Mouse (Mus musculus) small intestine, adult 2 months (tissue): Measurements from ENCODE around the gene Cipc.

ENCODE experiments used
- CTCF ChIP-seq: fragments of 200-500 bp; IDR thresholded peaks from 2 replicates; pipeline ENCODE4 v1.5.1; 2012; ENCODE audit warnings: low read depth, mild to moderate bottlenecking, control low read depth, inconsistent platforms, low read length, moderate library complexity, mixed read lengths; ENCODE audit not compliant: insufficient replicate concordance, insufficient read length; ENCODE audit errors: extremely low read depth
- POLR2A ChIP-seq: fragments of 200-500 bp; IDR thresholded peaks from 2 replicates; pipeline ENCODE4 v1.6.1; 2012; ENCODE audit warnings: low read depth, mild to moderate bottlenecking, control low read depth, inconsistent platforms, low read length, moderate library complexity

DNA sequence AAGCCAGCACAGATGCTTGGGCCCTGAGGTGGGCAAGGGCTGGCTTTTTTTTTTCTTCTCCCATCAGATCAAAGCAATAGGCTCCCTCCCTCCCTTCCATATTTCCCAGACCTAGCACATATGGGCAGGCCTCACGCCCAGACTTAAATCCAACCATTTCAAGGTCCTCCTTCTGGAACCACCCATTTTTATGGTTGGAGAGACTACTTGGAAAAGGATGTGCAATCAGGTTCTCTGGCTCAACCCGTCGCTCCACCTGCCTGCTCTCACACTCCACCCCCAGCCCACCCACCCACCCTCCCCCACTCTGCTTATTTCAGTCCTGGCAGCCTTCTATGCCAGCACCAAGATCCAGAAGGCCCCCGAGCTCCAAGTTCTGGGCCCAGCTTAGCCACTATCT is 39.7 kb downstream of the Cipc start:
- TF ChIP-seq CTCF: no peak
- no peak for TF ChIP-seq POLR2A
